Mouse (Mus musculus) layer of hippocampus, adult 18-20 months (tissue): Measurements from ENCODE around the gene Gm8994. TPM values are rescaled to one million over a fixed set of nuclear protein-coding genes. Genes with fewer than 3 reads are reported as not detected.
"Not testable (repeated sequence)": the region's sequence is repeated elsewhere in the genome, so short reads cannot be mapped to it uniquely, and the experiment has no call there.

ENCODE experiments used
- DNase-seq, 2 experiments: peaks; one replicate each; pipeline ENCODE4 v3.0.0; 2022; ENCODE audit warnings: low spot score in 2 of 2
- long read RNA-seq: library from polyadenylated mRNA; stranded (forward); transcript quantifications from one replicate; pipeline ENCODE4 v2.0.0, GENCODE M21; 2021
- total RNA-seq, 2 experiments: library from RNA; stranded (reverse); gene quantifications; 2 replicates each; pipeline ENCODE4 v1.2.3; 2021

The Gm8994 gene
- not detected for total RNA-seq
- long read RNA-seq, result 0 reads

- DNase-seq, result not testable (repeated sequence)
Observed at GRCm38 (mm10) chr6:136327239-136327638, at the start of gene Gm8994. TSS of gene Gm8994 (plus strand) at chr6:136327539.

- no peak for DNase-seq
Observed at GRCm38 (mm10) chr6:136277685-136278084, 49.7 kb upstream of the Gm8994 start.

GRCm38 (mm10) chr6:136284565-136284964, 42.8 kb upstream of the Gm8994 start:
- no peak for DNase-seq

- DNase-seq, result no peak
Observed at GRCm38 (mm10) chr6:136286180-136286579, 41.2 kb upstream of the Gm8994 start.

GRCm38 (mm10) chr6:136286589-136286988, 40.8 kb upstream of the Gm8994 start:
- DNase-seq, result no peak

- DNase-seq, result no peak
Observed at GRCm38 (mm10) chr6:136291424-136291823, 35.9 kb upstream of the Gm8994 start.

GRCm38 (mm10) chr6:136291951-136292714, 35.2 kb upstream of the Gm8994 start:
- no peak for DNase-seq

- no peak for DNase-seq
Observed at GRCm38 (mm10) chr6:136293700-136294099, 33.6 kb upstream of the Gm8994 start.

- DNase-seq, result no peak
Observed at GRCm38 (mm10) chr6:136295821-136296220, 31.5 kb upstream of the Gm8994 start.

- no peak for DNase-seq
Observed at GRCm38 (mm10) chr6:136296251-136296650, 31.1 kb upstream of the Gm8994 start.

- no peak for DNase-seq
Observed at GRCm38 (mm10) chr6:136303514-136303913, 23.8 kb upstream of the Gm8994 start.

- DNase-seq, result peak; percentile 39 to 83
Observed at GRCm38 (mm10) chr6:136304369-136304988, 22.9 kb upstream of the Gm8994 start.

- no peak for DNase-seq
Observed at GRCm38 (mm10) chr6:136309487-136309886, 17.9 kb upstream of the Gm8994 start.

GRCm38 (mm10) chr6:136328416-136328815, 1.1 kb downstream of the Gm8994 start:
- not testable (repeated sequence) for DNase-seq

- no peak for DNase-seq
Observed at GRCm38 (mm10) chr6:136340669-136341068, 13.3 kb downstream of the Gm8994 start.

GRCm38 (mm10) chr6:136341093-136341492, 13.8 kb downstream of the Gm8994 start:
- no peak for DNase-seq

- DNase-seq, result peak in 1 of 2 experiments; percentile 24
Observed at GRCm38 (mm10) chr6:136343868-136344267, 16.5 kb downstream of the Gm8994 start.

- no peak for DNase-seq
Observed at GRCm38 (mm10) chr6:136345034-136345433, 17.7 kb downstream of the Gm8994 start.

GRCm38 (mm10) chr6:136345641-136346040, 18.3 kb downstream of the Gm8994 start:
- no peak for DNase-seq

GRCm38 (mm10) chr6:136347053-136347452, 19.7 kb downstream of the Gm8994 start:
- no peak for DNase-seq

GRCm38 (mm10) chr6:136347631-136348030, 20.3 kb downstream of the Gm8994 start:
- DNase-seq, result no peak

- peak; percentile 82 to 94 for DNase-seq
Observed at GRCm38 (mm10) chr6:136353399-136354184, 26.3 kb downstream of the Gm8994 start.
